Mouse (Mus musculus) ES-E14 (cell line): Measurements from ENCODE around the gene Sntb2. TPM values are rescaled to one million over a fixed set of nuclear protein-coding genes. Genes with fewer than 3 reads are reported as not detected.

Experiments used
- DNase-seq: peaks from one replicate; pipeline ENCODE4 v3.0.0-alpha.2; 2013; ENCODE audit warnings: low read depth, low spot score
- H3K27ac ChIP-seq: 2 replicates; pipeline ENCODE4 v1.5.1; 2012; ENCODE audit warnings: low read depth, mild to moderate bottlenecking, low read length, moderate library complexity, mixed read lengths; ENCODE audit not compliant: poor library complexity, insufficient read depth, severe bottlenecking
- H3K36me3 ChIP-seq: 2 replicates; pipeline ENCODE4 v1.6.1; 2012; ENCODE audit warnings: mild to moderate bottlenecking, low read length, moderate library complexity, mixed read lengths; ENCODE audit not compliant: control insufficient read depth, poor library complexity, insufficient read depth, severe bottlenecking
- H3K4me1 ChIP-seq, 2 experiments: fragments of 150-350 bp in 1 of 2; sonication (generic) in 1 of 2; 2 replicates each; pipeline ENCODE4 v1.6.1; 2012; ENCODE audit warnings: low read length in 2 of 2, mild to moderate bottlenecking in 1 of 2, mixed read lengths in 1 of 2; ENCODE audit not compliant: control insufficient read depth in 2 of 2, insufficient read depth in 2 of 2, poor library complexity in 1 of 2
- H3K4me3 ChIP-seq, 2 experiments: fragments of 150-350 bp in 1 of 2; sonication (generic) in 1 of 2; 2 replicates each; pipeline ENCODE4 v1.5.1; 2012; ENCODE audit warnings: low read length in 2 of 2, low read depth in 1 of 2, mild to moderate bottlenecking in 1 of 2, mixed read lengths in 1 of 2; ENCODE audit not compliant: insufficient read depth in 1 of 2, poor library complexity in 1 of 2, severe bottlenecking in 1 of 2
- H3K9ac ChIP-seq: 2 replicates; pipeline ENCODE4 v1.6.1; 2012; ENCODE audit warnings: low read depth, mild to moderate bottlenecking, low read length, mixed read lengths; ENCODE audit not compliant: poor library complexity, insufficient read depth, severe bottlenecking
- H3K9me3 ChIP-seq: fragments of 150-350 bp; sonication (generic); 2 replicates; pipeline ENCODE4 v1.6.1; 2012; ENCODE audit warnings: low read depth, mild to moderate bottlenecking, low read length; ENCODE audit not compliant: control insufficient read depth, insufficient read depth
- CHD2 ChIP-seq: IDR thresholded peaks from 2 replicates; pipeline ENCODE4 v1.6.1; 2014; ENCODE audit warnings: mild to moderate bottlenecking, low read depth, low read length, inconsistent platforms
- HCFC1 ChIP-seq: IDR thresholded peaks from 2 replicates; pipeline ENCODE4 v1.6.1; 2012; ENCODE audit warnings: low read length, inconsistent platforms, borderline replicate concordance; ENCODE audit not compliant: insufficient read depth
- MAFK ChIP-seq: IDR thresholded peaks from 2 replicates; pipeline ENCODE4 v1.6.1; 2014; ENCODE audit warnings: mild to moderate bottlenecking, low read depth, low read length, inconsistent platforms; ENCODE audit not compliant: insufficient read depth
- ZC3H11A ChIP-seq: IDR thresholded peaks from 2 replicates; pipeline ENCODE4 v1.6.1; 2012; ENCODE audit warnings: low read depth, mild to moderate bottlenecking, inconsistent platforms, low read length, borderline replicate concordance
- ZNF384 ChIP-seq: IDR thresholded peaks from 2 replicates; pipeline ENCODE4 v1.6.1; 2012; ENCODE audit warnings: low read depth, low read length, inconsistent platforms
- in situ Hi-C, 2 experiments: fragments of 600-800 bp; cut with MboI; formaldehyde crosslinking; loops; one replicate each; pipeline ENCODE4 v1.15.1; 2025; ENCODE audit warnings: low sequenced_read_pairs in 2 of 2, inconsistent platforms in 1 of 2; ENCODE audit not compliant: unreplicated experiment in 2 of 2
- total RNA-seq: library from RNA; depleted of rRNA; stranded (reverse); fragments of 300-350 nt; gene quantifications from 2 replicates; pipeline ENCODE4 v1.2.3, GENCODE M21; 2012

The Sntb2 gene
- total RNA-seq, 1 experiment, result 32.4 TPM

- in situ Hi-C loops, result no loop called here
- TF ChIP-seq MAFK, result no peak
- no peak for TF ChIP-seq ZNF384
- no peak for TF ChIP-seq CHD2
- TF ChIP-seq ZC3H11A, result no peak
- TF ChIP-seq HCFC1, result no peak
- Histone ChIP-seq H3K9me3 (no peaks in the 10 kb centered on the region), H3K4me3 (no peak overlapping the region), H3K27ac (no peak overlapping the region), H3K4me1 (peaks cover 6 to 8% of the 10 kb centered on the region in 2 experiments), H3K9ac (no peak overlapping the region), H3K36me3 (peaks cover 65% of the 10 kb centered on the region)
- DNase-seq, result no peak
These were observed 28.9 kb upstream of the Sntb2 start for GRCm38 (mm10) chr8:106906635-106907034.

DNA sequence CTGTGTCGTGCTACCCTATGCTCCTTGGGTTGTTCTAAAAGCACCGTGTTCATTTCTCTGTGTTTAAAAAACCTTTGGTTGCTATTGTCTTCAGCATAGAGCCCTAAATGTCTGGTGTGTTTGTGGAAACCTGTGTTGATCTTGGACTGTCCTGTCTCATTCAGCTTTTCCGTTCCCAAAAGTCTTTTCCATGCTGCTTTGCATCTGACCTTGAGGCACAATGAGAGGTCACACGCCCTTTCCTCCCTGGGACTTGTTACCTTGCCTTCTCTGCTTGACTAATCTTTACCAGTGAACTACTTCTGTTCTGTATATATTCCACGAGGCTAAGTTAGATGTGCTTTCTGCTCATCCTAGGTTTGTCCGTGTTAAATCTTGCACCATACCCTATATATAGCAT, 28.1 kb upstream of the Sntb2 start:
- peaks cover 6 to 8% of the 10 kb centered on the region in 2 experiments for H3K4me1 ChIP-seq
- H3K9me3 ChIP-seq, result no peaks in the 10 kb centered on the region
- H3K36me3 ChIP-seq, result peaks cover 65% of the 10 kb centered on the region
- no peak overlapping the region for H3K27ac ChIP-seq
- in situ Hi-C loops, result no loop called here
- DNase-seq, result no peak
- no peak overlapping the region for H3K4me3 ChIP-seq
- TF ChIP-seq MAFK, result no peak
- TF ChIP-seq HCFC1, result no peak
- no peak for TF ChIP-seq ZNF384
- TF ChIP-seq ZC3H11A, result no peak
- TF ChIP-seq CHD2, result no peak
- no peak overlapping the region for H3K9ac ChIP-seq

- no peaks in the 10 kb centered on the region for H3K9me3 ChIP-seq
- no peak overlapping the region for H3K4me3 ChIP-seq
- no peak overlapping the region for H3K27ac ChIP-seq
- peaks cover 6 to 8% of the 10 kb centered on the region in 2 experiments for H3K4me1 ChIP-seq
- peaks cover 63% of the 10 kb centered on the region for H3K36me3 ChIP-seq
- in situ Hi-C loops, result no loop called here
- H3K9ac ChIP-seq, result no peak overlapping the region
- no peak for DNase-seq
- TF ChIP-seq ZC3H11A, result no peak
- TF ChIP-seq ZNF384, result no peak
- TF ChIP-seq HCFC1, result no peak
- no peak for TF ChIP-seq CHD2
- TF ChIP-seq MAFK, result no peak
These were observed 27.3 kb upstream of the Sntb2 start for GRCm38 (mm10) chr8:106908291-106908690.

DNA sequence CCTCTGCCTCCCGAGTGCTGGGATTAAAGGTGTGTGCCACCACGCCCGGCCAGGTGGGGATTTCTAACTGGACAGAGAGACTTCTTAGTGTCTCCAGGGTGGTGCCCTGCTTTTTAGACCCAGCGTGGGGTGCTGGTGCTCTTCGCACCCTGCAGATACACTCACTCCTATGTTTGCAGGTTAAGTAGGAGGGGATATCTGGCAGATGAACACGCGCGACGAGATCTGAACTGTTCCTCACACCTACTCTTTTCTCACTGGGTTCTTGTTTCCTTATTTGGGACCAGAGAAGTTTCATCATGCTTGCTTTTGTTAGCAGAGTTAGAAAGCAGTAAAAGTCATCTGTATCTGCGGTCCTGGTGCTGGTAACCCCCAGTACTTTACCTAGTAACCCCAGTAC, 21.9 kb upstream of the Sntb2 start:
- H3K27ac ChIP-seq, result no peak overlapping the region
- TF ChIP-seq HCFC1, result no peak
- no peak for TF ChIP-seq MAFK
- TF ChIP-seq ZC3H11A, result no peak
- no peak for TF ChIP-seq CHD2
- TF ChIP-seq ZNF384, result no peak
- H3K4me1 ChIP-seq, result no peaks in the 10 kb centered on the region
- in situ Hi-C loops, result no loop called here
- H3K4me3 ChIP-seq, result no peak overlapping the region
- H3K36me3 ChIP-seq, result peaks cover 65% of the 10 kb centered on the region
- H3K9ac ChIP-seq, result no peak overlapping the region
- DNase-seq, result no peak
- H3K9me3 ChIP-seq, result no peaks in the 10 kb centered on the region
